Mouse (Mus musculus): ENCODE measurements around the gene Slc2a13.

DNA sequence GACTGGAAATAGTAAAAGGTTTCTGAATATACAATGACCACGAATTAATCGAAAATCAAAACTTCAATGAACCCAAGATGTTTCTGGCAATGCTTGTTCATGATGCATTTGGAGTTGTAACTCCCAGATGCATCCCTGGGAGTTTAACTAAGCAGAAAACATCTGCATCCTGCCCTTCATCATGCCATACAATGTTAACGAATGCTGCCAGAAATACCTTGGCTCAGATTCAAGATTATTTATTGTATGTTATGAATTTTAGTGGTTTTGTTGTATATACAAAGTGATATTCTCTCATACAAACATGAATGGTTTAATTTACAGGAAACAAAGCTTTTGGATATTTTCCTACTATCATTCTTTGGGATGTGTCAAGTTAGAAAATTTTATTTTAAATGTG is 107.7 kb downstream of the Slc2a13 start:
- TF ChIP-seq CTCF (IDR thresholded peaks at IDR 0.05; ENCODE audit: low read depth) (no peak), EP300 (IDR thresholded peaks at IDR 0.05; ENCODE audit: low read depth) (no peak)
